Mouse (Mus musculus) hindbrain, embryonic 15.5 days (tissue): ENCODE measurements around the gene Ifit1. TPM values are rescaled to one million over a fixed set of nuclear protein-coding genes. Genes with fewer than 3 reads are reported as not detected.
"Not testable (repeated sequence)": the region's sequence is repeated elsewhere in the genome, so short reads cannot be mapped to it uniquely, and the experiment has no call there.

ENCODE experiments used
- ATAC-seq: fragments of 200-750 bp; cut with Nextera tagmentation; 2 replicates; pipeline ENCODE4 v1.8.0; 2017; ENCODE audit warnings: low read depth, moderate number of reproducible peaks, moderate TSS enrichment; ENCODE audit not compliant: low FRiP score
- H3K27ac ChIP-seq: fragments of 300-500 bp; sonication (generic); replicated peaks from 2 replicates; pipeline ENCODE4 v1.5.1; 2015; ENCODE audit warnings: mild to moderate bottlenecking, inconsistent platforms
- H3K27me3 ChIP-seq: fragments of 300-500 bp; sonication (generic); 2 replicates; pipeline ENCODE4 v1.6.1; 2015; ENCODE audit warnings: control low read depth, inconsistent platforms
- H3K36me3 ChIP-seq: fragments of 300-500 bp; sonication (generic); 2 replicates; pipeline ENCODE4 v1.6.1; 2015; ENCODE audit warnings: control low read depth, inconsistent platforms
- H3K4me1 ChIP-seq: fragments of 300-500 bp; sonication (generic); replicated peaks from 2 replicates; pipeline ENCODE4 v1.6.1; 2015; ENCODE audit warnings: control low read depth, inconsistent platforms
- H3K4me2 ChIP-seq: fragments of 300-500 bp; sonication (generic); 2 replicates; pipeline ENCODE4 v1.6.1; 2015; ENCODE audit warnings: moderate library complexity, mild to moderate bottlenecking, inconsistent platforms
- H3K4me3 ChIP-seq: fragments of 300-500 bp; sonication (generic); 2 replicates; pipeline ENCODE4 v1.5.1; 2015; ENCODE audit warnings: mild to moderate bottlenecking, inconsistent platforms
- H3K9ac ChIP-seq: fragments of 300-500 bp; sonication (generic); 2 replicates; pipeline ENCODE4 v1.6.1; 2015; ENCODE audit warnings: inconsistent platforms
- H3K9me3 ChIP-seq: fragments of 300-500 bp; sonication (generic); 2 replicates; pipeline ENCODE4 v1.6.1; 2016; ENCODE audit warnings: control low read depth, inconsistent platforms
- WGBS: fragments of 180-500 bp; shearing (Covaris S2); methylation state at CpG from one replicate; pipeline ENCODE4 v1.1.7; 2015; 5-methylcytosine and 5-hydroxymethylcytosine counted together
- polyA plus RNA-seq: library from polyadenylated mRNA; unstranded; fragments of >200 nt; fragmentation: Nextera tagmentation; extraction: Ambion mirVana; gene quantifications from 2 replicates; pipeline ENCODE4 v1.2.1, GENCODE M21; 2015

The Ifit1 gene
- polyA plus RNA-seq: 0.31 and 0.93 TPM in 2 replicates

DNA sequence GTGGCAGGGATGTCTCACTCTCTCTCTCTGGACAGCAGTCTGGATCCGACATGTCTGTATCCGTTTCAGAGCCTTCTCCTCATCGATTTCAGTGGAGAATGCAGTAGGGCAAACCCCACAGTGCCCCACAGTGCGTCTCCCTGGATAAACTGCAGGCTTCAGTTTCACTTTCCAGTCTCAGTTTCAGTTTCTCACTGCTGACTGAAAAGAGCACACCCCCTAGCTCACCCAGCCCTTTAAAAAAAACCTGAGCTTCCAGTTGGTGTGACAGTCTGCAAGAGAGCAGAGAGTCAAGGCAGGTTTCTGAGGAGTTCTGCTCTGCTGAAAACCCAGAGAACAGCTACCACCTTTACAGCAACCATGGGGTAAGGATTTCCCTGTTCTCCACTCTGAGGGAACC, at the start of gene Ifit1, which contains the start of gene Ifit1bl2:
TSS of gene Ifit1 (plus strand) at position 249 of the 400 bp plus-strand sequence.
TSS of gene Ifit1bl2 (minus strand) at position 121 of the 400 bp plus-strand sequence.
- H3K4me2 ChIP-seq: no peak within 1 kb of the TSS
- WGBS: 69% methylated on average over 4 of the region's 4 CpGs
- no peak for ATAC-seq
- no peak within 1 kb of the TSS for H3K27ac ChIP-seq
- no peaks in the 10 kb centered on the region for H3K4me1 ChIP-seq
- H3K36me3 ChIP-seq: no peaks in the 10 kb centered on the region
- no peak within 1 kb of the TSS for H3K4me3 ChIP-seq
- H3K9me3 ChIP-seq: no peaks in the 10 kb centered on the region
- H3K9ac ChIP-seq: no peak within 1 kb of the TSS
- no peaks in the 10 kb centered on the region for H3K27me3 ChIP-seq

- Histone ChIP-seq H3K4me1 (no peaks in the 10 kb centered on the region), H3K27ac (no peak overlapping the region), H3K36me3 (no peaks in the 10 kb centered on the region), H3K4me2 (no peak overlapping the region), H3K9ac (no peak overlapping the region), H3K27me3 (no peaks in the 10 kb centered on the region), H3K9me3 (no peaks in the 10 kb centered on the region), H3K4me3 (no peak overlapping the region)
- 93% methylated on average over 2 of the region's 2 CpGs for WGBS
- no peak for ATAC-seq
These were observed 47.2 kb upstream of the Ifit1 start for GRCm38 (mm10) chr19:34593456-34593855.

GRCm38 (mm10) chr19:34594523-34594922, 46.1 kb upstream of the Ifit1 start:
- H3K9me3 ChIP-seq, H3K27me3 ChIP-seq, H3K4me1 ChIP-seq, ATAC-seq, H3K27ac ChIP-seq, H3K9ac ChIP-seq, H3K4me2 ChIP-seq, H3K4me3 ChIP-seq, H3K36me3 ChIP-seq: not testable (repeated sequence)
- WGBS: 82% methylated on average over 3 of the region's 3 CpGs

DNA sequence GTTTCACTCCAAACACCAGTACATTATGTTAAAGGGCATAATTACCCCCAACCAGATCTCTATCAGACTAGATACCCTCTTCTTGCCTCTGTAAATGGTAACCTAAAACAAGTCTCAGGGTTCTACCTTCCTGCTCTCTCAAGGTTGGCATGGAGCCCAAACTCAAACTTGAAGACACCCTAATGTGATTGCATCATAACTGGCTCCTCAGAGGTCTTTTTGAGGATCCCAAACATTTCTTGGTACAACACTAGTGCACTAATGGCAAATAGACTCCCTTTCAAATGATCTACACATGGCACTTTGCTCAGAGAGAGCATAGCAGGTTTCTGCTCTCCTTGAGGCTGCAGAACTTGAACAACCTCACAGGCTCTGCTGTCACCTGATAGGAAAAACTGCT, 43.9 kb upstream of the Ifit1 start:
- H3K4me2 ChIP-seq: no peak overlapping the region
- H3K4me1 ChIP-seq: no peaks in the 10 kb centered on the region
- ATAC-seq: no peak
- no peaks in the 10 kb centered on the region for H3K36me3 ChIP-seq
- H3K9ac ChIP-seq: no peak overlapping the region
- H3K9me3 ChIP-seq: no peaks in the 10 kb centered on the region
- H3K27me3 ChIP-seq: no peaks in the 10 kb centered on the region
- no peak overlapping the region for H3K4me3 ChIP-seq
- no peak overlapping the region for H3K27ac ChIP-seq

DNA sequence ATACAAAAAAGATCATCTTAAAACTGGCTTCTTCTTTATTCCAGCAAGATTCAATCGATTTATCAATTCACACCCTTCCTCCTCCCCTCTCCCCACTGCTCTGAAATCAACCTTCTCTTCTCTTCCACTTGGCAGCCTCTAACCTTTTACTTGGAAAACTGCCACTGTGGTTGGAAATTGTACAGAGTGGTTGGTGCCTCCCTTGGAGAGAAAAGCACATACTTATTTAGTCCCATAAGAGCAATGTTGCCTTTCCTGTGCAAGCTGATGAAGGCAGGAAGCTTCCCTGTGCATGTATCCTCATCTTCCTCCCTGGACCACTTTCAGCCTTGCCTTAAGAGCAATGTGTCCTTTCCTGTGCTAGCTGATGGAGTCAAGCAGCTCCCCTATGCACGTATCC, 42.3 kb upstream of the Ifit1 start:
- H3K36me3 ChIP-seq: no peaks in the 10 kb centered on the region
- no peak overlapping the region for H3K4me3 ChIP-seq
- ATAC-seq: peak; percentile 42; the same call in 1 of the 2 replicates
- no peaks in the 10 kb centered on the region for H3K9me3 ChIP-seq
- 70% methylated on average over 2 of the region's 2 CpGs for WGBS
- no peaks in the 10 kb centered on the region for H3K4me1 ChIP-seq
- no peak overlapping the region for H3K4me2 ChIP-seq
- no peak overlapping the region for H3K27ac ChIP-seq
- H3K27me3 ChIP-seq: no peaks in the 10 kb centered on the region
- H3K9ac ChIP-seq: no peak overlapping the region

GRCm38 (mm10) chr19:34599250-34599649, 41.4 kb upstream of the Ifit1 start:
- not testable (repeated sequence) for H3K27me3 ChIP-seq, H3K4me2 ChIP-seq, H3K36me3 ChIP-seq, H3K4me3 ChIP-seq, ATAC-seq, H3K9me3 ChIP-seq, H3K27ac ChIP-seq, H3K4me1 ChIP-seq, H3K9ac ChIP-seq

DNA sequence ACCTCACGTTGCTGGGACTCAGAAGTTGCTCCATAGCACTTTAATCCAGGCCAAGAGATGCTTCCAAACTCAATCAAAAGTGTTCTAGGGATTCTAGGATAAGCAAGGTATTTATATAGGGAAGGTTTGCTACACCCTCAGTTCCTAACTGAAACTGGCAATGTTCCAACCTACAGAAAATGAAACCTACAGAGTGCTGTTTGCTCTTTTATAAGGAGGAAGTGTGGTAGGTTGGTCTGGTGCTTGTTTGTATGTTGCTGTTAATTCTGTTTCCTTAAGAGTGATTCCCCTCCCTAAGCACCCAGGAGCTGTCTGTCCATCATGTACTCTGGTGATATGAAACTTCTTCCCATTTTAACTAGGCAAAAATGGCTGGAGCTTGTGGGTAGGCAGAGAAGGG, 38.8 kb upstream of the Ifit1 start, which contains the start of gene Ifit1bl1:
TSS of gene Ifit1bl1 (minus strand) at position 69 of the 400 bp plus-strand sequence.
- 58% methylated on average over 1 of the region's 1 CpGs for WGBS
- not testable (repeated sequence) for H3K9ac ChIP-seq

DNA sequence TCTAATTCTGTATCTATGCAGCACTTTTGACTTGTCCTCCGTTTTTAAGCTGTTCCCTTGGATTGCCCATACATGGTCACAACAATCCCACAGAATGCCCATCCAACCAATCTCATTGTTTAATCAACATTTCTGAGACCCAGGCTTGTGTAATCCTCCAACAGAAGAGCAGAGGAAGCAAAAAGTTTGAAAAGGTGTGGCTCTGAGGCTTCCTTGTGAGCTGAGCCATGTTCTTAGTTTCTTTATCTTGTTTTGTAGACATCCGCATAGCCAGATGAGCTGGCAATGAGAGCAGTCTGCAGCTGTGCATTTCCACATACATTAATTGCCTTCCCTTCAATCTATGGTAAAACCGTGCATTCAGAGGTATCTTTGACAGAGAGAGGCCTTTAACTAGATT, 35.2 kb upstream of the Ifit1 start:
- Histone ChIP-seq H3K4me1 (no peaks in the 10 kb centered on the region), H3K9me3 (no peaks in the 10 kb centered on the region), H3K36me3 (no peaks in the 10 kb centered on the region), H3K9ac (no peak overlapping the region), H3K27me3 (no peaks in the 10 kb centered on the region), H3K4me2 (no peak overlapping the region), H3K4me3 (no peak overlapping the region), H3K27ac (no peak overlapping the region)
- ATAC-seq: no peak
- 92% methylated on average over 3 of the region's 3 CpGs for WGBS

More for the DNA sequence above, 38.8 kb upstream of the Ifit1 start, which contains the start of gene Ifit1bl1:
- not testable (repeated sequence) for H3K27me3 ChIP-seq, H3K4me2 ChIP-seq, H3K4me1 ChIP-seq, H3K27ac ChIP-seq, H3K4me3 ChIP-seq, H3K9me3 ChIP-seq, H3K36me3 ChIP-seq, ATAC-seq

DNA sequence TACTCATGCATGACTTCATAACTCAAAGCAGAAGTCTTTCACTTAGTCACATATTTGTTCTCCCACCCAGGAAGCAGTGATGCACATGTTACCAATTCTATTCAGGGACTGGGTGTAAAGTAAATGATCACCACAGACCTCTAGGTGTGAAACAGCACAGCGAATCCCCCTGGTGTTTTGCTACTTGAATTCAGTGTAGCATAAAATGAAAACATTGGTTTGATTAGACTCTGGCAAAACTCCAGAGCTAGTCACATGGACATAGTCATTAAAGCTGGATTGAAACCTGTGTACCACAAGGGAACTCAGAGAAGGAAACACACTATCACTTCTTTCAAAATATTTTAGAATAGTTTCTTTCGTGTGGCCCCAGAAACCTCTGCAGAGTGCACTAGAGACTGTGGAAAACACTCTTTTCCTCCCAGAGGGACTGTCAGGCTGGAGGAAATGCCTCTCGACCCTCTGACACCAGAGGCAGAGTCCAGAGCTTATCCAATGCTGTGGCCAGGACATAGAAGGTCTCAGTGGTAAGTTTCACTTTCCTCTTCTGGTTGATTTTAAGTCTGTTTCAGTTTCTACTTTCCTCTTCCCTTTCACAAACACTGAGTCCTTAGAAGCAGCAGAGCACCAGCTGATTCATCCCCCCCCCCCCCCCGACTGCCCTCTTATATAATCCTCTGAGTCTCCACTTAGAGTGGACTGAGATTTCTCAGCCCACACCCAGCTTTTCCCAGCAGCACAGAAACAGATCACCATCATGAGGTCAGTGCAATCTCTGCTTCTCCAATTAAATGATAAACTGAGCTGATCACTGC, 33.2 kb upstream of the Ifit1 start, which contains the start of gene Ifit3b:
TSS of gene Ifit3b (plus strand) at position 734 of the 815 bp plus-strand sequence.
- H3K27me3 ChIP-seq, H3K4me1 ChIP-seq, H3K4me3 ChIP-seq, H3K27ac ChIP-seq, H3K9ac ChIP-seq, H3K36me3 ChIP-seq, H3K9me3 ChIP-seq, H3K4me2 ChIP-seq: not testable (repeated sequence)
- WGBS: 57% methylated on average over 4 of the region's 4 CpGs
- ATAC-seq: peak; percentile 72

GRCm38 (mm10) chr19:34610118-34610517, 30.6 kb upstream of the Ifit1 start:
- ATAC-seq: not testable (repeated sequence)
- WGBS: 84% methylated on average over 3 of the region's 3 CpGs

GRCm38 (mm10) chr19:34612243-34613001, 28.2 kb upstream of the Ifit1 start:
- ATAC-seq, H3K4me2 ChIP-seq, H3K36me3 ChIP-seq, H3K27ac ChIP-seq, H3K9me3 ChIP-seq, H3K9ac ChIP-seq, H3K4me1 ChIP-seq, H3K4me3 ChIP-seq, H3K27me3 ChIP-seq: not testable (repeated sequence)
- 83% methylated on average over 6 of the region's 11 CpGs for WGBS

More at GRCm38 (mm10) chr19:34610118-34610517, 30.6 kb upstream of the Ifit1 start:
- H3K27me3 ChIP-seq, H3K4me2 ChIP-seq, H3K4me1 ChIP-seq, H3K4me3 ChIP-seq, H3K9ac ChIP-seq, H3K36me3 ChIP-seq, H3K27ac ChIP-seq, H3K9me3 ChIP-seq: not testable (repeated sequence)

DNA sequence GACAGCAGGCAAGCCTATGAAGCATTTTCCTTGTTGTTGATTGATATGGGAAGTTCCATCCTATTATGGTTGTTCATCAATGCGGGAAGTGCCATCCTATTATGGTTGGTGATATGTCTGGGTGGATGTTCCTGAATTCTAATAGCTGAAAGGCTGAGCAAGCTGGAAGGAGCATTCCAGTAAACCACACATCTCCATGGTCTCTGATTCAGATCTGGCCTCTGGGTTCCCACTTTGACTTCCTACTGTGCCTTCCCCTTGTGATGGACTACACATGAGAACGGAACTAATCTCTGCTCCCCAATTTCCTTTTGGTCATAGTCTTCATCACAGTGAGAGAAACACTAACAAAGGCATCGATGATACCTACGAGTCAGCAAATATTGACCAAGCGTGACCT, 19.8 kb upstream of the Ifit1 start:
- H3K27ac ChIP-seq: no peak overlapping the region

More for the DNA sequence above, 19.8 kb upstream of the Ifit1 start:
- H3K4me2 ChIP-seq: no peak overlapping the region
- no peaks in the 10 kb centered on the region for H3K9me3 ChIP-seq
- H3K4me1 ChIP-seq: no peaks in the 10 kb centered on the region
- no peaks in the 10 kb centered on the region for H3K27me3 ChIP-seq
- no peak for ATAC-seq
- H3K9ac ChIP-seq: no peak overlapping the region
- no peaks in the 10 kb centered on the region for H3K36me3 ChIP-seq
- no peak overlapping the region for H3K4me3 ChIP-seq
- WGBS: 91% methylated on average over 5 of the region's 5 CpGs
